In the genomic region with DNA sequence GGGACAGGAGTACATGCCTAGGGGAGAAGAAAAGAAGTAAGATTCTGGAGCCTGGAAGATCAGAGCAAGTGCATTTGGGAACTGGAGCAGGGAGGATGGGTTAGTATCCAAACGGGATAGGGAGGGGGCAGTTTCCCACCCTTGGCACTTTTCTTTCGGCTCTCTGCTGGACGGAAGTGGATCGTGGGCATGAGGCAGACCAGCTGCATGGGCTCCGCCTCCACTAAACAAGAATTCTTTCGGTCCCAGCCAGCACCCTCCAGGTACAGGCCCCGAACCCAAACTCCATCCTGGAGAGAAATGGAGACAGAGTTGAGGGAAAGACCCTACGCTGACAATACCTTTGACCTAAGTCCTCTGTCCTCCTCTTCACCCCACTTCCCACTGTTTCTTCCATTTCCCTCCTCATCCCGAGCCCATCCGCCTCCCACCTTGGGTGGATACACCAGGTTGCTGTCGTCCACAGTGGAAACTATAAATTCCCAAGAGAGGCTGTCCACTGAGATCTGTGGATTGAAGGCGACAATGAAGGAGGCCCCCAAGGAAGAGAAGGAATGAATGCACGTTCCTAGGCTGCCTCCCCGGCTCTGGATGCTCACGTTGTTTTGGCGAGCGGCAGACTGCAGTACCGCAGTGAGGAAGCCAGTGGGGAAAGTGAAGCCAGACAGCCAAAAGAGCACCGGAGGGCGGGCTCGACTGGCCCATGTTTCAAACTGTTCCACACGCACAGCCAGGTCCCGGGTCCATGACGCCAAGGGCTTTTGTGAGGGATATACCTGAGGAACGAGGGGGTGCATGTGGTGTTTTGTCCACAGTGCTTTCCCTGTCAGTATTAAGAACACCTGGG, we compare ENCODE assay signal across 9 mouse cellular contexts. TPM values are rescaled to one million over a fixed set of nuclear protein-coding genes. Genes with fewer than 3 reads are reported as not detected.
DNase-seq lines count a peak whose midpoint lies in the region; ATAC-seq lines count a peak whose summit lies in the region.
"Had no signal": no experiment of that assay in that cellular context is flagged by ENCODE, and none has a peak within 500 bp of the region (broad histone marks: within the 10 kb centered on the region; RNA-seq: fewer than 3 reads in every experiment).

No protein-coding gene starts in this region.

- peaks cover 44% of the 10 kb centered on the region for H3K27me3 ChIP-seq in forebrain, embryonic 10.5 days (ENCODE audit: poor library complexity, severe bottlenecking)
- H3K27me3 ChIP-seq in forebrain, embryonic 16.5 days (replicated peaks; ENCODE audit: control insufficient read depth, insufficient read depth, low read length), result peaks cover 10% of the 10 kb centered on the region
- peaks cover 21% of the 10 kb centered on the region for H3K27me3 ChIP-seq in lung, embryonic 15.5 days
- H3K27me3 ChIP-seq in hindbrain, embryonic 14.5 days (ENCODE audit: control insufficient read depth, insufficient read depth, low read length), result peaks cover 30% of the 10 kb centered on the region
- H3K27me3 ChIP-seq in midbrain, embryonic 16.5 days (ENCODE audit: control insufficient read depth, insufficient read depth, low read depth, low read length), result peaks cover 20% of the 10 kb centered on the region

- H3K4me1 ChIP-seq in forebrain, embryonic 10.5 days, result peaks cover 55% of the 10 kb centered on the region
- H3K4me1 ChIP-seq in forebrain, embryonic 16.5 days (replicated peaks; ENCODE audit: control insufficient read depth, insufficient read depth, low read length), result peaks cover 31% of the 10 kb centered on the region
- peaks cover 35% of the 10 kb centered on the region for H3K4me1 ChIP-seq in lung, embryonic 15.5 days
- peaks cover 29% of the 10 kb centered on the region for H3K4me1 ChIP-seq in hindbrain, embryonic 14.5 days (replicated peaks; ENCODE audit: control insufficient read depth, insufficient read depth, low read length)
- H3K4me1 ChIP-seq in midbrain, embryonic 16.5 days (ENCODE audit: control insufficient read depth, insufficient read depth, low read length), result peaks cover 26% of the 10 kb centered on the region

- 7% methylated on average over 25 of the region's 25 CpGs for WGBS in forebrain, embryonic 10.5 days
- WGBS in forebrain, embryonic 16.5 days, result 11% methylated on average over 25 of the region's 25 CpGs
- 17% methylated on average over 25 of the region's 25 CpGs for WGBS in lung, embryonic 15.5 days
- 10% methylated on average over 25 of the region's 25 CpGs for WGBS in hindbrain, embryonic 14.5 days
- 12% methylated on average over 25 of the region's 25 CpGs for WGBS in midbrain, embryonic 16.5 days

- no peak overlapping the region for H3K27ac ChIP-seq in forebrain, embryonic 10.5 days
- H3K27ac ChIP-seq in forebrain, embryonic 16.5 days (ENCODE audit: low read length), result no peak overlapping the region
- H3K27ac ChIP-seq in lung, embryonic 15.5 days, result no peak overlapping the region
- no peak overlapping the region for H3K27ac ChIP-seq in hindbrain, embryonic 14.5 days
- no peak overlapping the region for H3K27ac ChIP-seq in midbrain, embryonic 16.5 days (ENCODE audit: low read length)

- H3K9me3 ChIP-seq in forebrain, embryonic 10.5 days, result no peaks in the 10 kb centered on the region
- H3K9me3 ChIP-seq in forebrain, embryonic 16.5 days (ENCODE audit: control insufficient read depth, low read length), result no peaks in the 10 kb centered on the region
- H3K9me3 ChIP-seq in lung, embryonic 15.5 days, result no peaks in the 10 kb centered on the region
- H3K9me3 ChIP-seq in hindbrain, embryonic 14.5 days (ENCODE audit: control insufficient read depth, low read length), result no peaks in the 10 kb centered on the region
- H3K9me3 ChIP-seq in midbrain, embryonic 16.5 days (replicated peaks; ENCODE audit: control insufficient read depth, low read length, poor library complexity, severe bottlenecking), result no peaks in the 10 kb centered on the region

- no peak for DNase-seq in forebrain, embryonic 10.5 days (ENCODE audit: extremely low spot score, low spot score)
- no peak for DNase-seq in lung, adult 18-20 months
- no peak for DNase-seq in hindbrain, embryonic 14.5 days (ENCODE audit: low spot score)
- no peak for DNase-seq in left cerebral cortex, postnatal 25 days (ENCODE audit: low spot score in 2 of 2)
- DNase-seq in thymus, postnatal 14 days, result no peak
- DNase-seq: adrenal gland, postnatal 36 days had no signal

- peak overlapping the region; percentile 79 for H3K4me3 ChIP-seq in forebrain, embryonic 10.5 days
- H3K4me3 ChIP-seq in forebrain, embryonic 16.5 days (replicated peaks; ENCODE audit: low read length), result no peak overlapping the region
- no peak overlapping the region for H3K4me3 ChIP-seq in lung, embryonic 15.5 days
- no peak overlapping the region for H3K4me3 ChIP-seq in hindbrain, embryonic 14.5 days (replicated peaks; ENCODE audit: low read length)
- no peak overlapping the region for H3K4me3 ChIP-seq in midbrain, embryonic 16.5 days (ENCODE audit: low read depth, low read length)

- ATAC-seq in forebrain, embryonic 16.5 days, result no peak
- no peak for ATAC-seq in lung, embryonic 15.5 days (ENCODE audit: borderline replicate concordance, extremely low read depth, low FRiP score, low TSS enrichment)
- no peak for ATAC-seq in hindbrain, embryonic 14.5 days (ENCODE audit: low FRiP score)
- ATAC-seq in midbrain, embryonic 16.5 days, result no peak

- H3K4me2 ChIP-seq in forebrain, embryonic 16.5 days (ENCODE audit: low read length), result no peak overlapping the region
- H3K4me2 ChIP-seq in lung, embryonic 15.5 days, result peak overlapping the region; percentile 91
- H3K4me2 ChIP-seq in hindbrain, embryonic 14.5 days (replicated peaks), result peak overlapping the region; percentile 99; the same call in 1 of the 2 replicates
- peak overlapping the region; percentile 65 for H3K4me2 ChIP-seq in midbrain, embryonic 16.5 days (ENCODE audit: low read length)

- H3K9ac ChIP-seq in forebrain, embryonic 16.5 days (replicated peaks; ENCODE audit: low read depth, low read length), result no peak overlapping the region
- H3K9ac ChIP-seq in lung, embryonic 15.5 days, result no peak overlapping the region; the same call in 1 of the 2 replicates
- H3K9ac ChIP-seq in hindbrain, embryonic 14.5 days, result 0 out of 2 replicates have a peak overlapping the region, but pooled peaks have one; percentile 12
- 0 out of 2 replicates have a peak overlapping the region, but pooled peaks have one; percentile 23 for H3K9ac ChIP-seq in midbrain, embryonic 16.5 days (ENCODE audit: low read depth, low read length)

- H3K36me3 ChIP-seq in forebrain, embryonic 10.5 days (replicated peaks), result no peaks in the 10 kb centered on the region
- no peaks in the 10 kb centered on the region for H3K36me3 ChIP-seq in forebrain, embryonic 16.5 days (ENCODE audit: control insufficient read depth, insufficient read depth)
- no peaks in the 10 kb centered on the region for H3K36me3 ChIP-seq in lung, embryonic 15.5 days
- H3K36me3 ChIP-seq in hindbrain, embryonic 14.5 days (replicated peaks; ENCODE audit: control insufficient read depth, insufficient read depth), result no peaks in the 10 kb centered on the region
- H3K36me3 ChIP-seq in midbrain, embryonic 16.5 days (ENCODE audit: control insufficient read depth, insufficient read depth, low read length), result no peaks in the 10 kb centered on the region

- intact Hi-C loops in left cerebral cortex, postnatal 25 days (cut with DNase I), result no loop called here

RNA-seq across cellular contexts. Expression of gene Kdm6b, which starts 7.9 kb away (rescaled TPM):
- 31.7 TPM in 2 replicates for polyA plus RNA-seq in forebrain, embryonic 10.5 days (2016; fragmentation: Nextera tagmentation; extraction: Ambion mirVana)
- polyA plus RNA-seq in forebrain, embryonic 16.5 days (2015; fragmentation: Nextera tagmentation; extraction: Ambion mirVana), result 48.4 and 52.8 TPM in 2 replicates
- 22.7 and 23.4 TPM in 2 replicates for polyA plus RNA-seq in lung, embryonic 15.5 days (2015; fragmentation: Nextera tagmentation; extraction: Ambion mirVana)
- 26.8 and 33.0 TPM in 2 replicates for polyA plus RNA-seq in hindbrain, embryonic 14.5 days (2014; fragmentation: Nextera tagmentation; extraction: Ambion mirVana)
- polyA plus RNA-seq in midbrain, embryonic 16.5 days (2015; fragmentation: Nextera tagmentation; extraction: Ambion mirVana), result 36.4 and 39.0 TPM in 2 replicates
- total RNA-seq in left cerebral cortex, postnatal 25 days (2021), result 10 to 100 TPM; 23.3 to 25.3 TPM

RNA-seq across cellular contexts. Expression of gene Tmem88, which starts 23.3 kb away (rescaled TPM):
- polyA plus RNA-seq in forebrain, embryonic 10.5 days (2016; fragmentation: Nextera tagmentation; extraction: Ambion mirVana), result 23.3 and 23.4 TPM in 2 replicates
- polyA plus RNA-seq in forebrain, embryonic 16.5 days (2015; fragmentation: Nextera tagmentation; extraction: Ambion mirVana), result 5.9 and 6.2 TPM in 2 replicates
- 46.7 and 49.8 TPM in 2 replicates for polyA plus RNA-seq in lung, embryonic 15.5 days (2015; fragmentation: Nextera tagmentation; extraction: Ambion mirVana)
- 5.4 and 7.7 TPM in 2 replicates for polyA plus RNA-seq in hindbrain, embryonic 14.5 days (2014; fragmentation: Nextera tagmentation; extraction: Ambion mirVana)
- 5.2 and 5.9 TPM in 2 replicates for polyA plus RNA-seq in midbrain, embryonic 16.5 days (2015; fragmentation: Nextera tagmentation; extraction: Ambion mirVana)
- 1 to 10 TPM; 3.6 to 3.8 TPM for total RNA-seq in left cerebral cortex, postnatal 25 days (2021)

RNA-seq across cellular contexts. Expression of gene Cyb5d1, which starts 25.9 kb away (rescaled TPM):
- polyA plus RNA-seq in forebrain, embryonic 10.5 days (2016; fragmentation: Nextera tagmentation; extraction: Ambion mirVana), result 47.3 and 54.6 TPM in 2 replicates
- 42.5 and 44.2 TPM in 2 replicates for polyA plus RNA-seq in forebrain, embryonic 16.5 days (2015; fragmentation: Nextera tagmentation; extraction: Ambion mirVana)
- 28.4 and 31.5 TPM in 2 replicates for polyA plus RNA-seq in lung, embryonic 15.5 days (2015; fragmentation: Nextera tagmentation; extraction: Ambion mirVana)
- polyA plus RNA-seq in hindbrain, embryonic 14.5 days (2014; fragmentation: Nextera tagmentation; extraction: Ambion mirVana), result 23.9 and 26.7 TPM in 2 replicates
- 27.1 and 28.9 TPM in 2 replicates for polyA plus RNA-seq in midbrain, embryonic 16.5 days (2015; fragmentation: Nextera tagmentation; extraction: Ambion mirVana)
- 10 to 100 TPM; 35.9 to 41.3 TPM for total RNA-seq in left cerebral cortex, postnatal 25 days (2021)

RNA-seq across cellular contexts. Expression of gene Naa38, which starts 26.1 kb away (rescaled TPM):
- 131 and 136 TPM in 2 replicates for polyA plus RNA-seq in forebrain, embryonic 10.5 days (2016; fragmentation: Nextera tagmentation; extraction: Ambion mirVana)
- 79.2 and 86.1 TPM in 2 replicates for polyA plus RNA-seq in forebrain, embryonic 16.5 days (2015; fragmentation: Nextera tagmentation; extraction: Ambion mirVana)
- 151 and 168 TPM in 2 replicates for polyA plus RNA-seq in lung, embryonic 15.5 days (2015; fragmentation: Nextera tagmentation; extraction: Ambion mirVana)
- 117 and 130 TPM in 2 replicates for polyA plus RNA-seq in hindbrain, embryonic 14.5 days (2014; fragmentation: Nextera tagmentation; extraction: Ambion mirVana)
- 86.2 and 89.6 TPM in 2 replicates for polyA plus RNA-seq in midbrain, embryonic 16.5 days (2015; fragmentation: Nextera tagmentation; extraction: Ambion mirVana)
- 100 to 1,000 TPM; 105 to 109 TPM for total RNA-seq in left cerebral cortex, postnatal 25 days (2021)

RNA-seq across cellular contexts. Expression of gene Chd3, which starts 52.1 kb away (rescaled TPM):
- 40.7 and 44.9 TPM in 2 replicates for polyA plus RNA-seq in forebrain, embryonic 10.5 days (2016; fragmentation: Nextera tagmentation; extraction: Ambion mirVana)
- 132 and 146 TPM in 2 replicates for polyA plus RNA-seq in forebrain, embryonic 16.5 days (2015; fragmentation: Nextera tagmentation; extraction: Ambion mirVana)
- polyA plus RNA-seq in lung, embryonic 15.5 days (2015; fragmentation: Nextera tagmentation; extraction: Ambion mirVana), result 56.7 and 59.4 TPM in 2 replicates
- 67.5 and 76.6 TPM in 2 replicates for polyA plus RNA-seq in hindbrain, embryonic 14.5 days (2014; fragmentation: Nextera tagmentation; extraction: Ambion mirVana)
- polyA plus RNA-seq in midbrain, embryonic 16.5 days (2015; fragmentation: Nextera tagmentation; extraction: Ambion mirVana), result 82.8 and 86.1 TPM in 2 replicates
- total RNA-seq in left cerebral cortex, postnatal 25 days (2021), result 100 to 1,000 TPM; 449 to 474 TPM

Comparison
In these comparisons a context has a peak if more than half of its experiments do, and no peak if none do; other contexts are left out.
1. H3K9ac ChIP-seq: peak in hindbrain, embryonic 14.5 days (single experiment) and midbrain, embryonic 16.5 days (single experiment); none in forebrain, embryonic 16.5 days (single experiment) and lung, embryonic 15.5 days (single experiment).